Mouse (Mus musculus): Measurements from ENCODE around the gene Gm11492. TPM values are rescaled to one million over a fixed set of nuclear protein-coding genes. Genes with fewer than 3 reads are reported as not detected.

Gene Gm11492
- total RNA-seq, 1 experiment from 2014 or later = not detected

DNA sequence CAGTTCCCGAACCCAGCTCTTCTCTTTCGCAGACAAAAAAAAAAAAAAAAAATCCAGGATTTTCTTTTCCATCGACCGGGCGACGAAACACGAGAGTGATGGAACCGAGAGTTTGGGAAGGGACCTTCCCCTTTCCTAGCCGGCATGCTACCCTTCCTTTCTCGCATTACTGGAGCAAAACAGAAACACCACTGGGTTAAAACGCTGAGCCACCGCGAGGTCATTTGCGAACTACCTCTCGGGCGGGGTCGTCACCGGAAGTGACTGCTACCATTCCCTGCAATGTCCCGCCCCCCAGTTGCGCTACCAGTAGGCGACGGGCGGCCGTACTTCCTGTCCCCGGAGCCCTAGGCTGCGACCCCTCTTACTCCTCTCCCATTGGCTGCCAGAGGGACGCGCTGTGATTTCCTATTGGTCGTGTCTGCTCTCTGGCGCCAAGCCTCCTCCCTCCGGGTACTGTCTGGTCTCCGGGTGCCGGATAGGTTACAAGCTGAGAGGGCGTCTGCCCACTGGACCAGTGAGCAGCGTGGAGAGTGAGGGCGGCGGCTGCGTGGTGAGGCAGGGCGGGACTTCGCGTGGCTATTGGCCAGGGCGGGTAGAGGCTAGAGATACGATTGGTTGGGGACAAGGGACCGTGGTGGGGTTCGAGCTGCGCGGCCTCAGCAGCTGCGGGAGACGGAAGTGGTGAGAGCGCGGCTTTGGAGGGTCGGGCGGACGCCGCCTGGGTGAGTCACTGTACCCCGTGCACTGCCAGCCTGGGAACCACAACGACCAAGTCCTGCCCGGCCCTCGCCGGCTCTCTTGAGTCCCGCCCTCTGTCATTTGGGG is 25.3 kb downstream of the Gm11492 start, which contains the start of gene Mtmr4:
Gene Mtmr4 (plus strand): TSS at position 637 of the 828 bp plus-strand sequence.
- ATAC-seq (replicated peaks in 1 of 2; ENCODE audit: insufficient read depth in 1 of 2, low FRiP score in 2 of 2, low TSS enrichment in 1 of 2, low read depth in 1 of 2, poor library complexity in 2 of 2, severe bottlenecking in 2 of 2) = peak; percentile 94 to 95

DNA sequence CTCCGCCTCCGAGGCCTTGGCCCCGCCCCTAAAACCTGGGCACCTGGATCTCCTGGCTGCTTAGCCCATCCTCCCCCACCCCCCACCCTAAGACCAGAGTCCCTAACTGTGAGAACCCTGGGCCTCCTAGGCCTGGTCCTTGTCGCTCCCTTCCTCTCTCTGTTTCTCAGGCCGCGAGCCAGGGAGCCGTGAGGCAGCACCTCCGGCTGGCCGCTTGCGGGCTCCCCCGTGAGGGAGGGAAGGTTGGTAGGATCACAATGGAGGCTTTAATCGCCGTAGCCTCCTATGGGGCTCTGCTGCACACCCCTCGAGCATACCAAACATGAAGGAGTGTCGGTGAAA is 25.9 kb downstream of the Gm11492 start:
- peak in 1 of 2 experiments; percentile 0; a peak in 1 of 4 replicates for ATAC-seq (replicated peaks in 1 of 2; ENCODE audit: insufficient read depth in 1 of 2, low FRiP score in 2 of 2, low TSS enrichment in 1 of 2, low read depth in 1 of 2, poor library complexity in 2 of 2, severe bottlenecking in 2 of 2)

DNA sequence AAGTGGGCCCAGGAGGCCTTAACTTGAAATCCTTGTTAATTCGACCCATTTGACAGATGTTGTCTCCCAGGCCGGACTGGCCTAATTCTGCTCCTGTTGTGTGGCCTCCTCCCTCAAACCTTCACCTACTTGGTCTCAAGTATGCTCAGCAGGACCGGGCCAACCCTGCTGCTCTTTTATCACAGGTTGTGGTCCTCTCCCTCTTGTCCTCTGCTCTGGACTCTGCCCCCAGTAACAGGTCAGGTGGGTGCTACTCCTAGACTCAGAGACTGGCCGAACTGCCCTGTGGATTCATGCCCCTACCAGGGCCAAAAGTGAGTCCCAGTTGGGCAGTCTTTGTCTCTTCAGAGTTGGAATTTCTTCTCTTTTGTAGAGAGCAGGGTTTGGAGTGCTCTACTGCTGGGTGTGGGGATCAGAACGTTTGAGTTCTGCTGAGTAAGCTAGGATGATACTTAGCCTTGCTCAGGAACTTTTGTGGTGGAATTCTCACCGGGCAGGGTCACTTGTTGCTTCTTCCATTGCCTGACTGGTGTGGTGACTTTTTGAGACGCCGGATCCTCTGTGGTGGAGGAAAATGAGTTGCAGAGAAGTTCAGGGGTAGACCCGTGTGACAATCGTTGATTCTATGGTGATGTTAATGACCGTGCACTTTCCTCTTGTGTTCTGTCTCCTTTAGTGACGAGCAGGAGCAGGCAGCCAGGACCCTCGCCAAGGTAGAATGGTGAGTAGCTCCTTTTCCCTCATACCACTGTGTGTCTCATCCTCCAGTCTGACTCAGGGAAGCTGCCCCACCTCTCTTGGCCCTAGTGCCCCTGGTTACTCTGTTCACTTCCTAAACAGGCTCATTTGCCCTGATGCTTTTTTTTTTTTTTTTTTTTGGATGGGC is 26.5 kb downstream of the Gm11492 start:
- ATAC-seq (replicated peaks in 1 of 2; ENCODE audit: insufficient read depth in 1 of 2, low FRiP score in 2 of 2, low TSS enrichment in 1 of 2, low read depth in 1 of 2, poor library complexity in 2 of 2, severe bottlenecking in 2 of 2) = no peak

DNA sequence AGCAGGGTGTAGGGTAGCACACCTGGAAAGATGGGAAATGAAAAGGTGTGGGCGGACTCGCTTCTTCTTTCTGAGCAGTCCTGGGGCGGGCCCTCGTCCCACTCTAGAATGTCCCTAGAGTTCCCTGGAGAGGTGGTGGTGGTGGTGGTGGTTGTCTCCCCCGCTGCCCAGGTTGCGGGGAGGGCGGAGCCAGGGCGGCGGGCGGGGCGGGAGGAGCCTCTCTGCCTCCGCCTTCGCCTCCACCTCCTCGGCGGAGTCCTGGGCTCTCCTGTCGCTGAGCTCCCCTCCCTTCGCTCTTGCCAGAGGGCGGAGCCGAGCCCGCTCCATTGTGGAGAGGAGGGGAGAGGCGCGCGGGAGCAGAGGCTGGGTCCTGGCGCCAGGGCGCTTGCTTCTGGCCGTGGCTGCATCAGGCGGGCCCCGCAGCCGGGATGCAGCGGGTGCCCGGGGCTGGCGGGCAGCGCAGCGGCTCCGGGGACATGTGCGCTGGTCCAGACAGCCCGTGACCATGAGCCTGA is 28.9 kb downstream of the Gm11492 start:
- peak; percentile 14 to 37 for ATAC-seq (replicated peaks in 1 of 2; ENCODE audit: insufficient read depth in 1 of 2, low FRiP score in 2 of 2, low TSS enrichment in 1 of 2, low read depth in 1 of 2, poor library complexity in 2 of 2, severe bottlenecking in 2 of 2)

DNA sequence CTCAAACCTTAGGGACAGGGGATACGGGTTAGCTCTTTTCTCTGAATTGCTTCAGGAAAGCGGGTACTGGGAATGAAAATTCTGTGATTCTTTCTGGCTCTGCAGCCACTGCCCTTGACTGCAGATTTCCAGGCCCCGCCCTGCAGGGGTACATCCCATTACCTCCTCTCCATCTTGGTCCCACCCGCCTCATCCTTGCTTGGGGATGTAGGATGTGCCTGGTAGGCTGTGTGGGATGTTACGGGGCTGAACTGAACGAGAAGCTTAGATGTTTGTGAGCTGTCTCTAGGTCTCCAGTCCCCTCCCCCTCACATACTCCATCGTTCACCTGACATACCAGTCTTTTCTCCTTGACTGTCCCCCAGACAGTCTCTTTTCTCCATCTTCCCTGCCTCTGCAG is 29.5 kb downstream of the Gm11492 start:
- no peak for ATAC-seq (replicated peaks in 1 of 2; ENCODE audit: insufficient read depth in 1 of 2, low FRiP score in 2 of 2, low TSS enrichment in 1 of 2, low read depth in 1 of 2, poor library complexity in 2 of 2, severe bottlenecking in 2 of 2)

GRCm38 (mm10) chr11:87596492-87596891 is 30.0 kb downstream of the Gm11492 start:
- ATAC-seq (replicated peaks in 1 of 2; ENCODE audit: insufficient read depth in 1 of 2, low FRiP score in 2 of 2, low TSS enrichment in 1 of 2, low read depth in 1 of 2, poor library complexity in 2 of 2, severe bottlenecking in 2 of 2) = no peak

GRCm38 (mm10) chr11:87597061-87597460 is 30.6 kb downstream of the Gm11492 start:
- no peak for ATAC-seq (replicated peaks in 1 of 2; ENCODE audit: insufficient read depth in 1 of 2, low FRiP score in 2 of 2, low TSS enrichment in 1 of 2, low read depth in 1 of 2, poor library complexity in 2 of 2, severe bottlenecking in 2 of 2)

DNA sequence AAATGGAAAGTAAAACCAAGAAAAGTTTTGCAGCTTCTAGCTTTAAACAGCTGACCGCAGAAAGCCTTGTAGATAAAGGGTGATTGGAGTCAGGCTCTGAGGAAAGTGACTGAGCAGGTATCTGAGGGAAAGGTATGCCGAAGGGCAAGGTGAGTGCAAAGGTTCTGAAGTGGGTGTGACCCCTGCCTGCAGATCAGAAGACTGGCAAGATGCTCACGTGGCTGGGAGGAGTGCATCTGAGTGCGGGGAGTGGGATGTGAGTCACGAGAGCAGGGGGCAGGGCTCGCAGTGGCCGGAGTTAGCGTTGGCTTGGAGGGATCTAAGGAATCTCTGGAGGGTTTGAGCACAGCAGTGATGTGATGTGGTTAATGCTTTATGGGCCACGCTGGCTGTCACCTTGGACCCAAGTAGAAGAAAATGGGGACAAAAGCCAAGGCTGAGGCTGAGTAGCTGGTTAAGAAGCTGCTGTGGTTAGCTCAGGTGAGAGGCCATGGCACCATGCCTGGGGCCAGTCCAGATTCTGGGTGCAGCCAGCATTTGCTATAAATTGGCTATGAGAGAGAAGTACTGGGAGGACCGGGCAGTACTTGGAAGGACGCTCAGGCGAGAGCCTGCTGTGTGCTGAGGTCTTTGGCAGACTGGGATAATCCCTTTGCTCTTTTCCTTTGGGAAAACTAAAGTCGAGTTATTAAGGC is 33.1 kb downstream of the Gm11492 start:
- no peak for ATAC-seq (replicated peaks in 1 of 2; ENCODE audit: insufficient read depth in 1 of 2, low FRiP score in 2 of 2, low TSS enrichment in 1 of 2, low read depth in 1 of 2, poor library complexity in 2 of 2, severe bottlenecking in 2 of 2)

DNA sequence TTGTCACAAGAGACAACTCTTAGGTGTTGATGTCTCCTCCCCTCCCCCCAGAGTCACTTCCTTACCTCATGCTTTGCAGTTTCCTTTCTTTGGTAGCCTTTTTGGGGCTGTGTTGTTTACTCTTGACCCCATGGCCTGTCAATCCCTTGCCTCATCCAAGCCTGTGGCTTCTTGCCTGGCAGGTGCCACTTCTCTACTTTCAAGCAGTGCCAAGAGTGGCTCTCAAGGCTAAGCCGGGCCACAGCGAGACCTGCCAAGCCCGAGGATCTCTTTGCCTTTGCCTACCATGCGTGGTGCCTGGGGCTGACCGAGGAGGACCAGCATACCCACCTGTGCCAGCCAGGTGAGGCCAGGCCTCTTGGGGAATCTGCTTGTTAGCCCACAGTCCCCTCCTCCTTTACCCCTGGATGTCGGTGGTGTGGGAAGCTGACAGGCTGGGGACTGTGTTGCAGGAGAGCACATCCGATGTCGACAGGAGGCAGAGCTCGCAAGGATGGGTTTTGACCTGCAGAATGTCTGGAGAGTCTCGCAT is 33.9 kb downstream of the Gm11492 start:
- ATAC-seq (replicated peaks in 1 of 2; ENCODE audit: insufficient read depth in 1 of 2, low FRiP score in 2 of 2, low TSS enrichment in 1 of 2, low read depth in 1 of 2, poor library complexity in 2 of 2, severe bottlenecking in 2 of 2) = no peak

DNA sequence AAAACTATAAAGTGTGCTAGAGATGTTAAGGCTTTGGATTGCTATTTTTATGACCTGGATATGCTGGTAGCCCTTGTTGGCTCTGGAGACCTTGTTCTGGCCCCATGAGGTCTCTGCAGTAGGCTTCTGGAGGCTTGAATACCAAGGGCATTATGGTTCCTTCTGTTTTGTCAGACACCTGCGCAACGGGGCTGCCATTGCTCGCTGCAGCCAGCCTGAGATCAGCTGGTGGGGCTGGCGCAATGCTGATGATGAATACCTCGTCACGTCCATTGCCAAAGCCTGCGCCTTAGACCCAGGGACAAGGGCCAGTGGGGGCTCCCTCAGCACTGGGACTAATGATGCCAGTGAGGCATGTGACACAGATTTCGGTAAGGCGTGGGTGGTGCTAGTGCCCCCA is 35.8 kb downstream of the Gm11492 start:
- ATAC-seq (replicated peaks in 1 of 2; ENCODE audit: insufficient read depth in 1 of 2, low FRiP score in 2 of 2, low TSS enrichment in 1 of 2, low read depth in 1 of 2, poor library complexity in 2 of 2, severe bottlenecking in 2 of 2) = no peak

- no peak for ATAC-seq (replicated peaks in 1 of 2; ENCODE audit: insufficient read depth in 1 of 2, low FRiP score in 2 of 2, low TSS enrichment in 1 of 2, low read depth in 1 of 2, poor library complexity in 2 of 2, severe bottlenecking in 2 of 2)
These were observed 37.1 kb downstream of the Gm11492 start for GRCm38 (mm10) chr11:87603571-87603970.

DNA sequence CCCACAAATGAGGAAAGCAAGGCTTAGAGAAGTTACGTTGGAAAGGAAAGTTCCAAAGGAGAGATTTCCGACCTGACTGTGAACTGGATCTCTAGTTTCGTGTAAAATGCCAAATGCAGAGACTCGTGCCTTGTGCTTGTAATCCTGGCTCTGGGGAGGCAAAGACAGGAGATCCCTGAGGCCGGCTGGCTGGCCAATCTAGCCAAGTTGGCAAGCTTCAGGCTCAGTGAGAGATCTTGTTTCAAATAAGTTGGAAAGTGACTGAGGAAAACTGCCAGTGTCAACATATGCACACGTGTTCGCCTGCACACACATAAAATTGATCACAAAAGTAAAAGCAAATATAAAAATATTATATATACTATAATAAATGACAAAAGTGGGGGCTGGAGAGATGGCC is 42.8 kb downstream of the Gm11492 start:
- no peak for ATAC-seq (replicated peaks in 1 of 2; ENCODE audit: insufficient read depth in 1 of 2, low FRiP score in 2 of 2, low TSS enrichment in 1 of 2, low read depth in 1 of 2, poor library complexity in 2 of 2, severe bottlenecking in 2 of 2)

GRCm38 (mm10) chr11:87611547-87611946 is 45.1 kb downstream of the Gm11492 start:
- no peak for ATAC-seq (replicated peaks in 1 of 2; ENCODE audit: insufficient read depth in 1 of 2, low FRiP score in 2 of 2, low TSS enrichment in 1 of 2, low read depth in 1 of 2, poor library complexity in 2 of 2, severe bottlenecking in 2 of 2)

GRCm38 (mm10) chr11:87613972-87614371 is 47.5 kb downstream of the Gm11492 start:
- ATAC-seq (replicated peaks in 1 of 2; ENCODE audit: insufficient read depth in 1 of 2, low FRiP score in 2 of 2, low TSS enrichment in 1 of 2, low read depth in 1 of 2, poor library complexity in 2 of 2, severe bottlenecking in 2 of 2) = no peak

DNA sequence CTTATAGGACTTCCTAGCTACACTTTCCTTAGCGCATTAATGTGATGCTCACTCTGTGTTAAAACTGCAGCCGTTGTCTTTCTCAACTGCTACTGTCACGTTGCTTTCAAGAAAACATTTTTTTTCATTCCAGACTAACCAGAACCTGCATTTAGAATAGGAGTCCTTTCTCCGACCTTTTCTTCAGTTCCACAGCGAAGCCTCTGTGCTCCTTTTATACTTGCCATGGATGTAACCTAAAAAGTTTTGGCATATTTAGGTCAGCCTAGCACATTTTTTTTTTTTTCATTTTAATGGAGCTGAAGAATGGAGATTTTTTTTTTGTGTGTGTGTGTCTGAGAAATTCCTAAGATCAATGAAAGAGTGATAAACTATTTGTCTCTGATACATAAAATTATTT is 49.1 kb downstream of the Gm11492 start:
- ATAC-seq (replicated peaks in 1 of 2; ENCODE audit: insufficient read depth in 1 of 2, low FRiP score in 2 of 2, low TSS enrichment in 1 of 2, low read depth in 1 of 2, poor library complexity in 2 of 2, severe bottlenecking in 2 of 2) = no peak

DNA sequence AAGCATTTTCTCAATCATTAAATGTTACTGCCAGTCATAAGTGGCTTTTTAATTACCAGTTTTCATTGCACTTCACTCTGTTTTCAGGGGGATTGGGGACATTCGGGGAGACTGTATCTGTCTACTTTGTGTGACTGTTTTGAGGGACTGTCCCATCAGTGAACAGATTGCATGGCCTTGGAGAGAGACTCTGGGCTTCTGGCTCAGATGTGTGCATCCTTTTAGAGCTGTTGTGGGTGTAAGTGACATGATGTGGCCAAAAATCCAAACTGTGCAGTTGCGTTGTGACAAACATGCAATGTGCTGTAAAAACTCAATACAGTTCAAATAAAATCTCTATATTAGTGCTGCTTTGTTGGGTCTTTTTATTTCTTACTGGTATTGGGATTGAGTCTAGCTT is 49.5 kb downstream of the Gm11492 start:
- no peak for ATAC-seq (replicated peaks in 1 of 2; ENCODE audit: insufficient read depth in 1 of 2, low FRiP score in 2 of 2, low TSS enrichment in 1 of 2, low read depth in 1 of 2, poor library complexity in 2 of 2, severe bottlenecking in 2 of 2)

- ATAC-seq (replicated peaks in 1 of 2; ENCODE audit: insufficient read depth in 1 of 2, low FRiP score in 2 of 2, low TSS enrichment in 1 of 2, low read depth in 1 of 2, poor library complexity in 2 of 2, severe bottlenecking in 2 of 2) = no peak
These were observed 50.5 kb downstream of the Gm11492 start, which contains the start of gene Hsf5 for GRCm38 (mm10) chr11:87616790-87617474. Gene Hsf5 (plus strand): TSS chr11:87617164.

Data from hematopoietic stem cell, adult 5-6 weeks (primary cell).